Mouse (Mus musculus): ENCODE measurements around the gene Sec22b. TPM values are rescaled to one million over a fixed set of nuclear protein-coding genes. Genes with fewer than 3 reads are reported as not detected.
A peak's percentile ranks its signal among the peaks of the same experiment; 100 is the strongest.

Sec22b gene
- 99.3 and 114 TPM in 2 replicates for polyA plus RNA-seq (2014; fragmentation: Nextera tagmentation; extraction: Ambion mirVana)

- no peaks in the 10 kb centered on the region for H3K9me3 ChIP-seq (ENCODE audit: control insufficient read depth, low read length)
- peaks cover 11% of the 10 kb centered on the region for H3K4me1 ChIP-seq (ENCODE audit: control insufficient read depth, insufficient read depth, low read length)
- H3K27ac ChIP-seq (replicated peaks; ENCODE audit: low read depth, low read length), result peak within 1 kb of the TSS; percentile 34; the same call in 1 of the 2 replicates
- no peaks in the 10 kb centered on the region for H3K27me3 ChIP-seq (ENCODE audit: control insufficient read depth, insufficient read depth, low read length)
- H3K9ac ChIP-seq (replicated peaks; ENCODE audit: low read length), result peak within 1 kb of the TSS; percentile 80
- H3K4me3 ChIP-seq (replicated peaks; ENCODE audit: low read depth, low read length), result peak within 1 kb of the TSS; percentile 60
- no peaks in the 10 kb centered on the region for H3K36me3 ChIP-seq (ENCODE audit: control insufficient read depth, insufficient read depth, low read length)
- peak; percentile 95 for DNase-seq
- peak; percentile 79 for ATAC-seq (ENCODE audit: low FRiP score, low TSS enrichment)
- H3K4me2 ChIP-seq (ENCODE audit: low read length), result peak within 1 kb of the TSS; percentile 81
- whole genome bisulfite sequencing, result 6% methylated on average over 41 of the region's 41 CpGs
Measured at GRCm38 (mm10) chr3:97900516-97901490, at the start of gene Sec22b. TSS of gene Sec22b (plus strand) at chr3:97901190.

GRCm38 (mm10) chr3:97851803-97852202 is 49.2 kb upstream of the Sec22b start:
- H3K9me3 ChIP-seq (ENCODE audit: control insufficient read depth, low read length), result no peaks in the 10 kb centered on the region
- no peaks in the 10 kb centered on the region for H3K27me3 ChIP-seq (ENCODE audit: control insufficient read depth, insufficient read depth, low read length)
- 96% methylated on average over 2 of the region's 2 CpGs for WGBS
- ATAC-seq (ENCODE audit: low FRiP score, low TSS enrichment) (no peak), DNase-seq (no peak)
- H3K9ac ChIP-seq (replicated peaks; ENCODE audit: low read length), result no peak overlapping the region
- no peak overlapping the region for H3K27ac ChIP-seq (replicated peaks; ENCODE audit: low read depth, low read length)
- H3K4me2 ChIP-seq (ENCODE audit: low read length), result no peak overlapping the region
- no peak overlapping the region for H3K4me3 ChIP-seq (replicated peaks; ENCODE audit: low read depth, low read length)
- H3K4me1 ChIP-seq (ENCODE audit: control insufficient read depth, insufficient read depth, low read length), result no peaks in the 10 kb centered on the region
- H3K36me3 ChIP-seq (ENCODE audit: control insufficient read depth, insufficient read depth, low read length), result no peaks in the 10 kb centered on the region

GRCm38 (mm10) chr3:97854575-97855384 is 46.2 kb upstream of the Sec22b start:
- no peak for ATAC-seq (ENCODE audit: low FRiP score, low TSS enrichment)

GRCm38 (mm10) chr3:97859400-97859799 is 41.6 kb upstream of the Sec22b start:
- no peak overlapping the region for H3K9ac ChIP-seq (replicated peaks; ENCODE audit: low read length)
- H3K4me2 ChIP-seq (ENCODE audit: low read length), result no peak overlapping the region
- H3K9me3 ChIP-seq (ENCODE audit: control insufficient read depth, low read length), result no peaks in the 10 kb centered on the region
- H3K27ac ChIP-seq (replicated peaks; ENCODE audit: low read depth, low read length), result no peak overlapping the region
- H3K4me3 ChIP-seq (replicated peaks; ENCODE audit: low read depth, low read length), result no peak overlapping the region
- H3K36me3 ChIP-seq (ENCODE audit: control insufficient read depth, insufficient read depth, low read length), result no peaks in the 10 kb centered on the region
- no peaks in the 10 kb centered on the region for H3K27me3 ChIP-seq (ENCODE audit: control insufficient read depth, insufficient read depth, low read length)
- no peak for ATAC-seq (ENCODE audit: low FRiP score, low TSS enrichment)
- no peaks in the 10 kb centered on the region for H3K4me1 ChIP-seq (ENCODE audit: control insufficient read depth, insufficient read depth, low read length)
- WGBS, result 82% methylated on average over 1 of the region's 1 CpGs
- no peak for DNase-seq

More at GRCm38 (mm10) chr3:97854575-97855384, 46.2 kb upstream of the Sec22b start:
- WGBS, result 58% methylated on average over 9 of the region's 9 CpGs
- H3K4me3 ChIP-seq (replicated peaks; ENCODE audit: low read depth, low read length), result no peak overlapping the region
- no peaks in the 10 kb centered on the region for H3K27me3 ChIP-seq (ENCODE audit: control insufficient read depth, insufficient read depth, low read length)
- H3K4me1 ChIP-seq (ENCODE audit: control insufficient read depth, insufficient read depth, low read length), result no peaks in the 10 kb centered on the region
- H3K36me3 ChIP-seq (ENCODE audit: control insufficient read depth, insufficient read depth, low read length), result no peaks in the 10 kb centered on the region
- H3K4me2 ChIP-seq (ENCODE audit: low read length), result no peak overlapping the region
- peak; percentile 8 for DNase-seq
- H3K9ac ChIP-seq (replicated peaks; ENCODE audit: low read length), result no peak overlapping the region
- H3K9me3 ChIP-seq (ENCODE audit: control insufficient read depth, low read length), result no peaks in the 10 kb centered on the region
- no peak overlapping the region for H3K27ac ChIP-seq (replicated peaks; ENCODE audit: low read depth, low read length)

GRCm38 (mm10) chr3:97860820-97861451 is 40.1 kb upstream of the Sec22b start:
- no peak for ATAC-seq (ENCODE audit: low FRiP score, low TSS enrichment)
- WGBS, result 91% methylated on average over 7 of the region's 7 CpGs
- no peaks in the 10 kb centered on the region for H3K9me3 ChIP-seq (ENCODE audit: control insufficient read depth, low read length)
- DNase-seq, result no peak
- H3K4me2 ChIP-seq (ENCODE audit: low read length), result no peak overlapping the region
- H3K4me1 ChIP-seq (ENCODE audit: control insufficient read depth, insufficient read depth, low read length), result no peaks in the 10 kb centered on the region
- H3K36me3 ChIP-seq (ENCODE audit: control insufficient read depth, insufficient read depth, low read length), result no peaks in the 10 kb centered on the region
- no peak overlapping the region for H3K9ac ChIP-seq (replicated peaks; ENCODE audit: low read length)
- H3K4me3 ChIP-seq (replicated peaks; ENCODE audit: low read depth, low read length), result no peak overlapping the region
- no peaks in the 10 kb centered on the region for H3K27me3 ChIP-seq (ENCODE audit: control insufficient read depth, insufficient read depth, low read length)
- H3K27ac ChIP-seq (replicated peaks; ENCODE audit: low read depth, low read length), result no peak overlapping the region

GRCm38 (mm10) chr3:97866696-97867095 is 34.3 kb upstream of the Sec22b start:
- peaks cover 12% of the 10 kb centered on the region; the same call in 1 of the 2 replicates for H3K27me3 ChIP-seq (ENCODE audit: control insufficient read depth, insufficient read depth, low read length)
- no peak overlapping the region for H3K27ac ChIP-seq (replicated peaks; ENCODE audit: low read depth, low read length)
- H3K9ac ChIP-seq (replicated peaks; ENCODE audit: low read length), result no peak overlapping the region
- peak overlapping the region; percentile 94 for H3K4me2 ChIP-seq (ENCODE audit: low read length)
- DNase-seq (no peak), ATAC-seq (ENCODE audit: low FRiP score, low TSS enrichment) (no peak)
- H3K36me3 ChIP-seq (ENCODE audit: control insufficient read depth, insufficient read depth, low read length), result no peaks in the 10 kb centered on the region
- no peaks in the 10 kb centered on the region for H3K9me3 ChIP-seq (ENCODE audit: control insufficient read depth, low read length)
- WGBS, result 62% methylated on average over 4 of the region's 4 CpGs
- H3K4me1 ChIP-seq (ENCODE audit: control insufficient read depth, insufficient read depth, low read length), result peaks cover 7% of the 10 kb centered on the region
- H3K4me3 ChIP-seq (replicated peaks; ENCODE audit: low read depth, low read length), result peak overlapping the region; percentile 52; the same call in 1 of the 2 replicates

- no peaks in the 10 kb centered on the region for H3K36me3 ChIP-seq (ENCODE audit: control insufficient read depth, insufficient read depth, low read length)
- peak; percentile 77 for ATAC-seq (ENCODE audit: low FRiP score, low TSS enrichment)
- H3K9ac ChIP-seq (replicated peaks; ENCODE audit: low read length), result peak overlapping the region; percentile 62
- peak overlapping the region; percentile 94 for H3K4me2 ChIP-seq (ENCODE audit: low read length)
- H3K27ac ChIP-seq (replicated peaks; ENCODE audit: low read depth, low read length), result no peak overlapping the region
- peak; percentile 55 for DNase-seq
- H3K4me1 ChIP-seq (ENCODE audit: control insufficient read depth, insufficient read depth, low read length), result peaks cover 7% of the 10 kb centered on the region
- H3K9me3 ChIP-seq (ENCODE audit: control insufficient read depth, low read length), result no peaks in the 10 kb centered on the region
- H3K4me3 ChIP-seq (replicated peaks; ENCODE audit: low read depth, low read length), result peak overlapping the region; percentile 52
- H3K27me3 ChIP-seq (ENCODE audit: control insufficient read depth, insufficient read depth, low read length), result peaks cover 12% of the 10 kb centered on the region; the same call in 1 of the 2 replicates
- WGBS, result 2% methylated on average over 26 of the region's 28 CpGs
Measured at GRCm38 (mm10) chr3:97867221-97868023, 33.6 kb upstream of the Sec22b start.
